Mouse (Mus musculus) megakaryocyte, embryonic 14.5 days (primary cell): ENCODE results near the gene Odc1. TPM values are rescaled to one million over a fixed set of nuclear protein-coding genes. Genes with fewer than 3 reads are reported as not detected.

Source experiments
- H3K27me3 ChIP-seq: replicated peaks from 2 replicates; pipeline ENCODE3; 2012; ENCODE audit warnings: inconsistent platforms
- H3K36me3 ChIP-seq: replicated peaks from 2 replicates; pipeline ENCODE3; 2012; ENCODE audit warnings: low read length, inconsistent platforms, mixed read lengths
- H3K4me1 ChIP-seq: 2 replicates; pipeline ENCODE4 v1.6.1; 2012; ENCODE audit warnings: inconsistent platforms
- H3K4me3 ChIP-seq: replicated peaks from 2 replicates; pipeline ENCODE3; 2012; ENCODE audit warnings: moderate library complexity, mild to moderate bottlenecking, inconsistent platforms
- H3K9me3 ChIP-seq: 2 replicates; pipeline ENCODE4 v1.6.1; 2012; ENCODE audit warnings: inconsistent platforms
- FLI1 ChIP-seq: IDR thresholded peaks from 2 replicates; pipeline ENCODE4 v1.6.1; 2012; ENCODE audit warnings: low read length, inconsistent platforms, mixed read lengths
- GATA1 ChIP-seq: IDR thresholded peaks from 3 replicates; pipeline ENCODE4 v1.6.1; 2012; ENCODE audit warnings: mixed read lengths, low read length, inconsistent platforms, borderline replicate concordance
- polyA plus RNA-seq: library from polyadenylated mRNA; stranded (reverse); fragments of >175 nt; gene quantifications from 2 replicates; pipeline ENCODE4 v1.2.3, GENCODE M21; 2012; ENCODE audit warnings: low replicate concordance; ENCODE audit not compliant: insufficient read depth

The Odc1 gene
- 22.6 and 40.7 TPM in 2 replicates for polyA plus RNA-seq

GRCm38 (mm10) chr12:17544209-17545106 is at the start of gene Odc1:
Gene Odc1 (plus strand): TSS chr12:17544794.
- Histone ChIP-seq H3K4me1 (peaks cover 52% of the 10 kb centered on the region), H3K4me3 (peak within 1 kb of the TSS; percentile 96), H3K9me3 (no peaks in the 10 kb centered on the region), H3K36me3 (peaks cover 30% of the 10 kb centered on the region), H3K27me3 (peaks cover 6% of the 10 kb centered on the region)
- TF ChIP-seq FLI1 = no peak
- no peak for TF ChIP-seq GATA1

GRCm38 (mm10) chr12:17494809-17495208 is 49.8 kb upstream of the Odc1 start:
- no peaks in the 10 kb centered on the region for H3K36me3 ChIP-seq
- H3K4me1 ChIP-seq = peaks cover 5% of the 10 kb centered on the region
- no peak for TF ChIP-seq GATA1
- TF ChIP-seq FLI1 = no peak

GRCm38 (mm10) chr12:17495858-17496451 is 48.6 kb upstream of the Odc1 start:
- H3K4me1 ChIP-seq = peaks cover 5% of the 10 kb centered on the region
- peaks cover 4% of the 10 kb centered on the region for H3K9me3 ChIP-seq
- H3K4me3 ChIP-seq = peak overlapping the region; percentile 64
- no peak for TF ChIP-seq FLI1
- no peak for TF ChIP-seq GATA1
- peaks cover 12% of the 10 kb centered on the region for H3K27me3 ChIP-seq
- no peaks in the 10 kb centered on the region for H3K36me3 ChIP-seq

More at GRCm38 (mm10) chr12:17494809-17495208, 49.8 kb upstream of the Odc1 start:
- H3K9me3 ChIP-seq = peaks cover 7% of the 10 kb centered on the region
- H3K27me3 ChIP-seq = peaks cover 17% of the 10 kb centered on the region
- H3K4me3 ChIP-seq = no peak overlapping the region

GRCm38 (mm10) chr12:17505620-17506074 is 38.9 kb upstream of the Odc1 start:
- Histone ChIP-seq H3K27me3 (peaks cover 24% of the 10 kb centered on the region), H3K9me3 (no peaks in the 10 kb centered on the region; the same call in 1 of the 2 replicates), H3K4me1 (peaks cover 39% of the 10 kb centered on the region), H3K4me3 (peak overlapping the region; percentile 75), H3K36me3 (no peaks in the 10 kb centered on the region)
- TF ChIP-seq GATA1 (no peak), FLI1 (no peak)

- Histone ChIP-seq H3K27me3 (peaks cover 26% of the 10 kb centered on the region), H3K4me3 (peak overlapping the region; percentile 73), H3K4me1 (peaks cover 39% of the 10 kb centered on the region)
Measured at GRCm38 (mm10) chr12:17506117-17506993, 38.2 kb upstream of the Odc1 start.

GRCm38 (mm10) chr12:17506994-17507542 is 37.5 kb upstream of the Odc1 start:
- Histone ChIP-seq H3K36me3 (no peaks in the 10 kb centered on the region), H3K9me3 (no peaks in the 10 kb centered on the region; the same call in 1 of the 2 replicates), H3K4me3 (peak overlapping the region; percentile 64), H3K27me3 (peaks cover 27% of the 10 kb centered on the region), H3K4me1 (peaks cover 39% of the 10 kb centered on the region)
- TF ChIP-seq FLI1 = no peak

More at GRCm38 (mm10) chr12:17506117-17506993, 38.2 kb upstream of the Odc1 start:
- H3K36me3 ChIP-seq = no peaks in the 10 kb centered on the region
- no peak for TF ChIP-seq GATA1
- no peak for TF ChIP-seq FLI1
- H3K9me3 ChIP-seq = no peaks in the 10 kb centered on the region; the same call in 1 of the 2 replicates

GRCm38 (mm10) chr12:17509310-17509709 is 35.3 kb upstream of the Odc1 start:
- H3K27me3 ChIP-seq = peaks cover 24% of the 10 kb centered on the region
- TF ChIP-seq GATA1 (no peak), FLI1 (no peak)
- no peaks in the 10 kb centered on the region for H3K9me3 ChIP-seq
- H3K4me3 ChIP-seq = no peak overlapping the region
- H3K36me3 ChIP-seq = no peaks in the 10 kb centered on the region
- peaks cover 39% of the 10 kb centered on the region for H3K4me1 ChIP-seq

GRCm38 (mm10) chr12:17510158-17510557 is 34.4 kb upstream of the Odc1 start:
- TF ChIP-seq GATA1 (no peak), FLI1 (no peak)
- Histone ChIP-seq H3K36me3 (no peaks in the 10 kb centered on the region), H3K9me3 (no peaks in the 10 kb centered on the region), H3K4me1 (peaks cover 36% of the 10 kb centered on the region), H3K27me3 (peaks cover 22% of the 10 kb centered on the region), H3K4me3 (no peak overlapping the region)

- no peaks in the 10 kb centered on the region for H3K36me3 ChIP-seq
- H3K27me3 ChIP-seq = peaks cover 21% of the 10 kb centered on the region
- H3K9me3 ChIP-seq = no peaks in the 10 kb centered on the region
- H3K4me1 ChIP-seq = peaks cover 27% of the 10 kb centered on the region
- no peak overlapping the region for H3K4me3 ChIP-seq
- TF ChIP-seq FLI1 = no peak
- no peak for TF ChIP-seq GATA1
Measured at GRCm38 (mm10) chr12:17511019-17511418, 33.6 kb upstream of the Odc1 start.

- H3K4me1 ChIP-seq = peaks cover 53% of the 10 kb centered on the region
- no peak overlapping the region for H3K4me3 ChIP-seq
- H3K27me3 ChIP-seq = peaks cover 7% of the 10 kb centered on the region
- H3K36me3 ChIP-seq = no peaks in the 10 kb centered on the region
- H3K9me3 ChIP-seq = no peaks in the 10 kb centered on the region
- TF ChIP-seq FLI1 (no peak), GATA1 (no peak)
Measured at GRCm38 (mm10) chr12:17529180-17529579, 15.4 kb upstream of the Odc1 start.
